Mouse (Mus musculus) liver (tissue): ENCODE measurements around the gene Zfp846.

Source experiments
- DNase-seq: peaks from one replicate; pipeline ENCODE4 v3.0.0-alpha.2; 2020; ENCODE audit warnings: mixed read lengths

Gene Zfp846

DNA sequence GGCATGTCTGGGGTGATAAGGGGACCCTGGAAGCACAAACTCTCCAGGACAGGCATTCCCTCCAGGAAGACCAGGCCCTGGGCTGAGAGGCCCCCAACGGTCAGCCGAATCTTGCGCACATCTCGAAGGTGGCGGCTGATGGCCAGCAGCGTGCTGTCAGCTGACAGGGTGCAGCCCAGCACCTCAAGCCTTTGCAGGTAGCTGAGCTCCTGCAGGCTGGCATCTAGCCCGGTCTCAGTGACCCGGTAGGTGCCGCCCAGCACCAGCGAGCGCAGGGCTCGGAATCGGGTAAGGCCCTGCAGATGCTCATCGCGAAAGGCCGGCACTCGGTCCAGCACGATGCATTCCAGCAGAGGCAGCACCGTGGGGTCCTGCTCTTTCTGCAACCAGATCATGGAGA is 57.5 kb downstream of the Zfp846 start:
- no peak for DNase-seq

DNA sequence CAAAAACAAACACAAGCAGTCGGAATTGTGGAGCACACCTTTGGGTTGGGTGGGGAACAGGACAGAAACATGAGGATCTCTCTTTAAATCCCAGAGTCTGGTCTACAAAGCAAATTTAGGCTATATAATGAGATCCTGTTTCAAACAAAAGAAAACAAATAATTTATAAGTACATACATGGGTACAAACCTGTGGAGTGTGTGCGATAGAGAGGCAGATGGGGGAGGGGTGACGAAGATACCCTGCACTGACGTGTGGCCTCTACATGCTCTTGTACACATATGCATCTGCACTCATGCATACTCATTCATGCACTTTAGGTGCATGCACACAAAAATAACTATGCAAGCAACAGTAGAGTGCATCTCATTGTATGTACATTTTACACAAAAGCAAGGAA is 58.4 kb downstream of the Zfp846 start:
- no peak for DNase-seq

DNA sequence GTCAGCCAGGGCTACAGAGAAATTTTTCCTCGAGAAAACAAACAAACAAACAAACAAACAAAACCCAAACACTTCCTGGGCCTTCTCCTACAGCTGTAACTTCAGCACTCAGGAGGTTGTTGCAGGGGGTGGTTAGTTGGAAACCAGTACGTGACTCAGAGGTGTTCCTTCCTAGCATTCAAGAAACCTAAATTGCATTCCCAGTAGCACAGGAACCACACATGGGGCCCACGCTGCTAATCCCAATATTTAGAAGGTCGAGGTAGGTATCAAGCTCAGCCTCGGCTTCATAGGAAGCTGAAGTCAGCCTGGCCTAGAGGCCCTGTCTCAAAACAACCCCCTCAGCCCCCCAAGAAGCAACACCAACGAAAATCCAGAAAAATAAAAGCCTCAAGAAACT is 60.4 kb downstream of the Zfp846 start:
- DNase-seq, result no peak

DNA sequence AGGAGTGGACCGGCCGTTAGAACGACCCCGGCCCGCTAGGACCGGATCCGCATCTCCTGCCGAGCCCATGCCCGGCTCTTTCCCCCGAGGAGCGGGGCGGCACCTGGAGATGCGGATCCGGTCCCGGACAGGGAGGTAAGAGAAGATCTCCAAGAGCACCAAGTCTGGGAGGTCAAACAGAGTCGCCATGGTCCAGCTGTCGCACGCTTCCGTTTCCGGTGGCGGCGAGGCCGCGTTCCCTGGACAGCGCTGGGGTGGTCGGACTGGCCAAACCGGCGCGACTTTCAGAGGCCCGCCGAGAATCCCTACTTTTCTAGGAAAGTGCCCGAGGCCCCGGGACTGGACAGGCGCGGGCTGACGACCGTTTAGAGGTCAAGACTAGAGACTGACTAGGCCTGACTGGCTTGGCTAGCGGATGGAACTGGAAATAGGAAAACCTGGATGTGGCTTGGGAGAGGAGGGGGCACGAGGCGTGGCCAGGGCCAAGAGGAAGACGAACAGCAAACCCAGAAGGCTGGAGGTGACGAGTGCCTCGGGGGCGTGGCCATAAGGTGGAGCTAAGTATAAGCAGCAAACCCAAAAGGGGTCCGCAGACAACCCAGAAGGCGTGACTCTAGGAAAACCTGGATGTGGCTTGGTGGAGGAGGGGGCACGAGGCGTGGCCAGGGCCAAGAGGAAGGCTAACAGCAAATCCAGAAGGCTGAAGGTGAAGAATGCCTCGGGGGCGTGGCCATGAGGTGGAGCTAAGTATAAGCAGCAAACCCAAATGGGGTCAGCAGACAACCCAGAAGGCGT is 61.2 kb downstream of the Zfp846 start, which contains the start of gene Ubl5:
Gene Ubl5 (plus strand): TSS at position 778 of the 795 bp plus-strand sequence.
- peak; percentile 89 for DNase-seq

DNA sequence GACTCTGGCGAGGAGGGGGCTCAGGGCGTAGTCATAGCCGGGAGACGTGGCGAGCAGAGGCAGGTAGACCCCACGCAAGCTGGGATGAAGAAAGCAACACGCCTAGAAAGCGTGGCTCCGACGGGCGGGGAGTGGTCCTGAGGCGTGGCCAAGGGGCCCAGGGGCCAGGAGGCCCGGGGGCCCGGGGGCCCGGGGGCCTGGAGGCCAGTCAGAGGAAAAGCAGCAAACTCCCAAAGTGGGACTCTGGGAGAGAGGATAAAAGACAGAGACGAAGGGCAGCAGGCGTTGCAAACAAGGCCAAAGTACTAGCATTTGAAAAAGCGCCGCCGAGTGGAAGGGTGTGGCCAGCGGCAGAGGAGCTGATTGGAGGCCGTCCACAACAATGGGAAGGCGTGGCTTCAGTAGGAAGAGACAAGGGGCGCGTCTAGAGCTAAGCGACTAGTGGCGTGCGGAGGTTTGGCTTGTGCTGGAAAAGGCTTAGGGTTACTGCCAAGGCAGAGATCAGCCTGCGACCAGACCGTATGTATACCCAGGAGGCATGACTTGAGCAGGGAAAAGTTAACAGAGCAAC is 61.9 kb downstream of the Zfp846 start:
- peak; percentile 85 for DNase-seq

DNA sequence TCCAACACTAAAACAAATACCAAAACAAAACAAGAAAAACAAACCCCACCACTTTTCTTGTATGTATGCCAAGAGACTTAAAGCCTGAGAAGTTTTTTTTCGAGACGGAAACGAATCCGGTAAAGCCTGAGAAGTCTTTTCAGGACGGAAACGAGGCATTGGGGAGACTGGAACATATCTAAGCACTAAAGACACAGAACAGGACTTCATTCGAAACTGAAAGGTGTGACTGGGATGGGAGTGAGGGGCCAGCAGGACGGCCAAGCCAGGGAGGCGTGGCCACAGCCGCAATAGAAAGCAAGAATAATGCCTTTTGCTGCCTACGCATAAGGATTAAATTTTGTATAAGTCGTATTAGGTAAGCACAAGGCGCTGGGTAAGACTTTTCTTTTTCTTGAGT is 62.7 kb downstream of the Zfp846 start:
- DNase-seq, result no peak

DNA sequence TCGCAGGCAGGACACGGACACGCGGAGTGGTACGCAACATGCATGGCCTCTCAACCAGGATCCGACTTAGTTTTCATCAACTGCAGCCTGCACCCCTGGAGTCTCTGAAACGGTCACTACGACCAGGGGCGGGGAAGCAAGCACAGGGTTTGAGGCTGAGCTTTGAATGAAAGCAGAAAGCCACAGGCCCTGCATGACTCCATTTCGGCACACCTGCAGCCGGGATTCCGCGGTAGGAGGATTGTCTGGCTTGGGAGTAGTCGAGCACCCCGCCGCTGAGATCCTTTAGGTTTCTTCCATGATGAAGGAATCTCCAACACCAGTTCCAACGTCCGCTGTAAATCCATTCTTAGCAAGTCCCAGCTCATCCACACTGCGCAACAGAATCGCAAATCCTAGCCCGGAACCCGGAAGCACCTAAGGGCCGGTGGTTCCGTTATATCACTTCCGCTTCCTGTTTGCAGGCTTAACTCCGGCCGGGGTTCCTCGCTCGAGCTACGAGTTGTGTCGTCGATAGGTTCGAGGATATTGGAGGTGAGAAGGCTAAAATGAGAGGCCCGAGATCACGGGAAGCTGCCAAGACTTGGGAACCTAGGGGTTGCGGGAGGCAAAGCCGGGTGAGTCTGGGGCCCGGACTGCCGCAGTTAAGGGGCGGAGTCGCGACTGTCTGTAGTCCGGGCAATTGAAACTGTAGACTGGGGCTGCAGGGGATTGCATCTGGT is 63.4 kb downstream of the Zfp846 start, which contains the start of gene Fbxl12:
Gene Fbxl12 (minus strand): TSS at position 408 of the 722 bp plus-strand sequence.
- peak; percentile 79 for DNase-seq

DNA sequence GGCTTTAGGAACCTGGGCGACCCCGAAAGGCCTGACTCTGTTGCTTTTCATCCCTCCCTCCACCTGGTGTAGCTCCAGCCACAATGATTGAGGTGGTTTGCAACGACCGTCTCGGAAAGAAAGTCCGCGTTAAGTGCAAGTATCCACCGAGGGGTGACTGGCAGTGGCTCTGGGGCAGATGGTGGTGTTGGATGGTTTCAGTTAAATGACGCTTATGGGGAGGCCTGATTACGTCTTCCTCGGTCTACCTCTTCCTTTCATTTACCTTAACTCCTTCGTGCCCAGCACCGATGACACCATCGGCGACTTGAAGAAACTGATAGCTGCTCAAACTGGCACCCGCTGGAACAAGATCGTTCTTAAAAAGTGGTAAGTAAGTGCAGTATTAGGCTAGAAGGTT is 64.0 kb downstream of the Zfp846 start:
- no peak for DNase-seq

DNA sequence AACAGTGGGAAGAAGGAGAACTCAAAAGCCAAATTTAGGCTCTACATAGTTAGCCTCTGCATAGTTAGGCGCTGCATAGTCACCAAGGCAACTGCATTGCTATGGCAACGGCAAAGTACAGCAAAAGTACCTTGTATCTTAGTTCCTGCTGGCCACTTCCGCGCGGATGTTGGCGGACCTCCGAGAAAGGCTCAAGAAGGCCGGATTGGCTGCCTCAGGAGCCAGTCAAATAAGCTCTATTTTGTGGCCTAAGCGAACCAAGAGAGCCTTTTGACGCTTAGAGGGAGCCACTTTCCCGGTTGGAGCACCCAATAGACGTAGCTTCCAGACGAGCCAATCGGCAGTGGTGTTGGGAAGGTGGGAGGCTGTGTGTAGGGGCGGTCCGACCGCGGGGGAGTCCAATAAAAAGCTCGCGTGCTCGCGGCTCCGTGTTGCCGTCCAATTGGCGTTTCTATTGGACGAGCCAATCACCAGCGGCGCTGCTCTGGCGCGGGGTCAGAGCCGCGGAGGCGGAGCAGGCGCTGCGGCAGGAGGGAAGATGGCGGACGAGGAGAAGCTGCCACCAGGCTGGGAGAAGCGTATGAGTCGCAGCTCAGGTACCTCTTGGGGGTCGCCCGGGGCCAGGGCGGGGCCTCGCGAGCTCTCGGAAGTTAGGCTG is 70.6 kb downstream of the Zfp846 start, which contains the start of gene Pin1:
Gene Pin1 (plus strand): TSS at position 494 of the 658 bp plus-strand sequence.
- peak; percentile 98 for DNase-seq

DNA sequence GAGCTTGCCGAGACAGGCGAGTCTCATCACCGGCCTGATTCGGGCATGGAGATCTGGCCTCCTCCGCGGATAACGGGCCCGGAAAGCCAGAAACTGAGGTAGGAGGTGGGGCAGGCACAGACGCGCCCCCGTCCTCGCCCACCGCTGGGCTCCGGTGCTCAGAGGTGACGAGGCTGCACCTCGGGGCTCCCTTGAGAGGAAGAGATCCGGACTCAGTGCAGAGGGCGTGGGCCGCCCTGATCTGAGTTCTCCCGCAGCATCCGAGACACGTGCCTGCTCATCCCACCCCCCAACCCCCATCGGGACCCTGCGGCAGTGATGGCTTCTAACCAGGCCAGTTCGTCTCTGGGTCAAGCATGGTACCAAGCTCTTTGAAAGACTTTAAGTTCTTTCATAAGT is 71.2 kb downstream of the Zfp846 start:
- DNase-seq, result no peak

DNA sequence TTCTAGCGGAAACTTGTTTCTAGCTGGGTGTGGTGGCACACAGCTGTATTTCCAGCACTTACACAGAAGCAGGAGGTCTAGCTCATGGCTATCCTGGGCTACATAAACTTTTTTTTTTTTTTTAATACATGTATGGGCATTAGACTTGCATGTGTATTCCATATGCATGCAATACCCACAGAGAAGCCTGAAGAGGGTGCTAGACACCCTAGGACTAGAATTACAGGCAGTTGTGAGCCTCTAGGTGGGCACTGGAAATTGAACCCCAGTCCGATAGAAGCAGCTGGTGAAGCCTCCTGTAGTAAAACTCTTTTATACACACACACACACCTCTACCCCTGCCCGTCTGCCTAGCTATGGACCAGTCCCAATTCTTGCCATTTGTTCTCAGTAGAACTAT is 72.8 kb downstream of the Zfp846 start:
- DNase-seq, result no peak
